Mouse (Mus musculus): Measurements from ENCODE around the gene Dnah1. TPM values are rescaled to one million over a fixed set of nuclear protein-coding genes. Genes with fewer than 3 reads are reported as not detected.
A peak's percentile ranks its signal among the peaks of the same experiment; 100 is the strongest.

The Dnah1 gene
- polyA plus RNA-seq, 1 experiment from 2014 or later = 4.7 TPM

- H3K4me3 ChIP-seq = no peak overlapping the region
- H3K4me2 ChIP-seq (replicated peaks) = no peak overlapping the region
- H3K4me1 ChIP-seq = peaks cover 3% of the 10 kb centered on the region; the same call in 1 of the 2 replicates
- H3K27ac ChIP-seq = no peak overlapping the region
- no peaks in the 10 kb centered on the region for H3K27me3 ChIP-seq (replicated peaks)
- 78% methylated on average over 4 of the region's 4 CpGs for WGBS
- H3K9me3 ChIP-seq = no peaks in the 10 kb centered on the region
- no peak for ATAC-seq (ENCODE audit: low FRiP score, low read depth)
- no peak overlapping the region for H3K9ac ChIP-seq
- H3K36me3 ChIP-seq = no peaks in the 10 kb centered on the region
These were observed 96.7 kb downstream of the Dnah1 start for GRCm38 (mm10) chr14:31226978-31227377.

GRCm38 (mm10) chr14:31217666-31218065 is 106.0 kb downstream of the Dnah1 start, which contains the start of gene Sema3g:
Gene Sema3g, plus strand, starts transcription at chr14:31217860.
- Histone ChIP-seq H3K9ac (no peak within 1 kb of the TSS), H3K4me2 (replicated peaks) (peak within 1 kb of the TSS; percentile 38), H3K36me3 (no peaks in the 10 kb centered on the region), H3K4me3 (no peak within 1 kb of the TSS; the same call in 1 of the 2 replicates), H3K27ac (no peak within 1 kb of the TSS), H3K27me3 (replicated peaks) (no peaks in the 10 kb centered on the region), H3K4me1 (peaks cover 17% of the 10 kb centered on the region), H3K9me3 (no peaks in the 10 kb centered on the region)
- 13% methylated on average over 11 of the region's 11 CpGs for WGBS
- ATAC-seq (ENCODE audit: low FRiP score, low read depth) = peak; percentile 65

- H3K9me3 ChIP-seq = no peaks in the 10 kb centered on the region
- no peak within 1 kb of the TSS for H3K27ac ChIP-seq
- H3K4me3 ChIP-seq = no peak within 1 kb of the TSS; the same call in 1 of the 2 replicates
- ATAC-seq (ENCODE audit: low FRiP score, low read depth) = no peak
- no peak within 1 kb of the TSS for H3K9ac ChIP-seq
- WGBS = 63% methylated on average over 2 of the region's 2 CpGs
- peaks cover 17% of the 10 kb centered on the region for H3K4me1 ChIP-seq
- no peaks in the 10 kb centered on the region for H3K27me3 ChIP-seq (replicated peaks)
- H3K4me2 ChIP-seq (replicated peaks) = peak within 1 kb of the TSS; percentile 38
- no peaks in the 10 kb centered on the region for H3K36me3 ChIP-seq
These were observed 106.8 kb downstream of the Dnah1 start, which contains the start of gene Nisch for GRCm38 (mm10) chr14:31216846-31217245. Gene Nisch, minus strand, starts transcription at chr14:31216946.

- no peaks in the 10 kb centered on the region for H3K36me3 ChIP-seq
- no peak overlapping the region for H3K4me3 ChIP-seq
- 38% methylated on average over 15 of the region's 15 CpGs for WGBS
- H3K4me2 ChIP-seq (replicated peaks) = peak overlapping the region; percentile 22; the same call in 1 of the 2 replicates
- H3K9me3 ChIP-seq = no peaks in the 10 kb centered on the region
- H3K4me1 ChIP-seq = peaks cover 10% of the 10 kb centered on the region
- no peaks in the 10 kb centered on the region for H3K27me3 ChIP-seq (replicated peaks)
- H3K9ac ChIP-seq = no peak overlapping the region
- H3K27ac ChIP-seq = no peak overlapping the region
- peak; percentile 80 for ATAC-seq (ENCODE audit: low FRiP score, low read depth)
These were observed 108.3 kb downstream of the Dnah1 start for GRCm38 (mm10) chr14:31215157-31216002.

- no peaks in the 10 kb centered on the region for H3K9me3 ChIP-seq
- peaks cover 10% of the 10 kb centered on the region for H3K4me1 ChIP-seq
- no peak overlapping the region for H3K4me2 ChIP-seq (replicated peaks)
- no peaks in the 10 kb centered on the region for H3K36me3 ChIP-seq
- H3K27me3 ChIP-seq (replicated peaks) = no peaks in the 10 kb centered on the region
- no peak overlapping the region for H3K27ac ChIP-seq
- H3K9ac ChIP-seq = no peak overlapping the region
- 76% methylated on average over 3 of the region's 3 CpGs for WGBS
- no peak for ATAC-seq (ENCODE audit: low FRiP score, low read depth)
- H3K4me3 ChIP-seq = no peak overlapping the region
These were observed 109.0 kb downstream of the Dnah1 start for GRCm38 (mm10) chr14:31214684-31215083.

DNA sequence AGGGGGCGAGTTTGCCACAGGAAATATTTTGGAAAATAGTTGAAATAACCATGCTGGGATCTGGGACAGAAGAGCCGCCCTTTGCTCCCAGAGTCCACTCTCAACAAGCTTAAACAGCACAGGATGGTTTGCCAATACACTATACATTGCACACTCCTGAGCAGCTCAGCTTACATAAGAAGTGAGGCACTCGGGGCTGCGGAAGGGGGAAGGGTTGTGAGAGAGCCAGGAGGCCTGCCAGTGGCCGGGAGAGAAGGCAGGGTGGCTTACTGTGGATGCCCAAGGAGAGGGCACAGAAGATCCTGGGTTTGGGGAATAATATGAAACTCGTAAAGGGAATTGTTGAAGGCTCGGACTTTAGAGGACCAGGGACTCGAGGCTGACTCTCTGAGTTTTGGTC is 109.8 kb downstream of the Dnah1 start:
- H3K4me2 ChIP-seq (replicated peaks) = no peak overlapping the region

DNA sequence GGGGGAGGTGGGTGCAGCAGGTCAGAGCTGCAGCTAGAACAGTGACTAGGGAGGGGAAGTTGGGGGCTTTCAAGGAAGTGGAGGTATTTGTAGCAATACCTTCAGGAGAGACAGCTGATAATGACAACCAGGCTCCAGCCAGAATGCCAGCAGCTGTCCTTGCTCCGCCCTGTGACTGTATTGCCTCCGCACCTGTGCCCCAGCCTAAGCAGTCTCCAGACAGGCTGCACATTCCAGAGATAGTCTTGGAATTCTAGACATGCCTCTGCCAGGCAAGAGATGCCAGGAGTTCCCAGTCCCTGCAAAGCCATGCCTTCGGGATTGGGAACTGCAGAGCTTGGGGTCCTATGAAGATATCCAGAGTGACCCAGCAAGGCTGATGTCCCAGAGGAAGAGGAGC is 111.2 kb downstream of the Dnah1 start:
- 86% methylated on average over 3 of the region's 3 CpGs for WGBS
- H3K36me3 ChIP-seq = no peaks in the 10 kb centered on the region
- ATAC-seq (ENCODE audit: low FRiP score, low read depth) = no peak
- H3K9me3 ChIP-seq = no peaks in the 10 kb centered on the region
- H3K27ac ChIP-seq = no peak overlapping the region
- H3K4me3 ChIP-seq = no peak overlapping the region
- H3K9ac ChIP-seq = no peak overlapping the region
- H3K27me3 ChIP-seq (replicated peaks) = no peaks in the 10 kb centered on the region
- no peak overlapping the region for H3K4me2 ChIP-seq (replicated peaks)
- H3K4me1 ChIP-seq = peaks cover 4% of the 10 kb centered on the region

More for the DNA sequence above, 109.8 kb downstream of the Dnah1 start:
- ATAC-seq (ENCODE audit: low FRiP score, low read depth) = no peak
- no peak overlapping the region for H3K27ac ChIP-seq
- H3K36me3 ChIP-seq = no peaks in the 10 kb centered on the region
- no peaks in the 10 kb centered on the region for H3K27me3 ChIP-seq (replicated peaks)
- no peak overlapping the region for H3K4me3 ChIP-seq
- no peaks in the 10 kb centered on the region for H3K9me3 ChIP-seq
- H3K4me1 ChIP-seq = peaks cover 10% of the 10 kb centered on the region
- H3K9ac ChIP-seq = no peak overlapping the region
- WGBS = 71% methylated on average over 8 of the region's 8 CpGs

DNA sequence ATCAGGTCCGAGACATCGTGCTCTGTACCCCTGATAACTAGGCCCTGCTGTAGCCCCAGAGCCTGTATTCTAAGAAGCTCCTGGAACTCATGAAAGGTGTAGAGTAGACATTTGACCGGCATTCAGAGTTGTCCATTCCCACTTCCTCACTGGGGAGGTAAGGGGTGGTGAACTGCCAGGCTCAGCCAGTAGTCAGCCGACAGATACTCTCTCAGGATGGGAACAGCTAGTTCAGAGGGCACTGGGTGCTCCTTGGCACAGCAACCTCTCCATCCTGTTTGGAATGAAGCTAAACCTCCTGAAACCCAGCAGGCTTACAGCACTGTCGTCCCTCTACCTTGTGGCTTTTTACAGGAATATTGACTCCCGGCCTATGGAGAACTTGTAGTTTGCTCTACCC is 111.8 kb downstream of the Dnah1 start:
- H3K9me3 ChIP-seq = no peaks in the 10 kb centered on the region
- ATAC-seq (ENCODE audit: low FRiP score, low read depth) = no peak
- H3K9ac ChIP-seq = no peak overlapping the region
- no peak overlapping the region for H3K4me3 ChIP-seq
- no peak overlapping the region for H3K27ac ChIP-seq
- 86% methylated on average over 6 of the region's 6 CpGs for WGBS
- H3K36me3 ChIP-seq = no peaks in the 10 kb centered on the region
- no peak overlapping the region for H3K4me2 ChIP-seq (replicated peaks)
- H3K4me1 ChIP-seq = no peaks in the 10 kb centered on the region
- no peaks in the 10 kb centered on the region for H3K27me3 ChIP-seq (replicated peaks)

Other genes with a start within 250 kb of the Dnah1 start
- 79.5 and 80.5 TPM in 2 replicates for gene Smim4, start 194.9 kb downstream of the Dnah1 start, polyA plus RNA-seq (2016; fragmentation: Nextera tagmentation; extraction: Ambion mirVana)
- 437 and 462 TPM in 2 replicates for gene Nt5dc2, start 192.8 kb downstream of the Dnah1 start, polyA plus RNA-seq (2016; fragmentation: Nextera tagmentation; extraction: Ambion mirVana)
- 26.0 and 27.3 TPM in 2 replicates for gene Stab1, start 155.3 kb downstream of the Dnah1 start, polyA plus RNA-seq (2016; fragmentation: Nextera tagmentation; extraction: Ambion mirVana)
- gene Tnnc1, start 115.6 kb downstream of the Dnah1 start, polyA plus RNA-seq (2016; fragmentation: Nextera tagmentation; extraction: Ambion mirVana) = 44.2 and 62.0 TPM in 2 replicates
- 419 and 436 TPM in 2 replicates for gene Nisch, start 107.0 kb downstream of the Dnah1 start, polyA plus RNA-seq (2016; fragmentation: Nextera tagmentation; extraction: Ambion mirVana)
- gene Sema3g, start 106.0 kb downstream of the Dnah1 start, polyA plus RNA-seq (2016; fragmentation: Nextera tagmentation; extraction: Ambion mirVana) = 1.6 and 1.9 TPM in 2 replicates
- 12.4 and 13.9 TPM in 2 replicates for gene Phf7, start 72.6 kb downstream of the Dnah1 start, polyA plus RNA-seq (2016; fragmentation: Nextera tagmentation; extraction: Ambion mirVana)
- 108 and 121 TPM in 2 replicates for gene Bap1, start 72.4 kb downstream of the Dnah1 start, polyA plus RNA-seq (2016; fragmentation: Nextera tagmentation; extraction: Ambion mirVana)
- gene Capn7, start 12.7 kb upstream of the Dnah1 start, polyA plus RNA-seq (2016; fragmentation: Nextera tagmentation; extraction: Ambion mirVana) = 57.9 and 60.7 TPM in 2 replicates
- gene Sh3bp5, start 112.2 kb upstream of the Dnah1 start, polyA plus RNA-seq (2016; fragmentation: Nextera tagmentation; extraction: Ambion mirVana) = 57.2 TPM in 2 replicates
- 16.7 and 20.5 TPM in 2 replicates for gene Eaf1, start 170.5 kb upstream of the Dnah1 start, polyA plus RNA-seq (2016; fragmentation: Nextera tagmentation; extraction: Ambion mirVana)
- 71.3 and 72.2 TPM in 2 replicates for gene Mettl6, start 171.1 kb upstream of the Dnah1 start, polyA plus RNA-seq (2016; fragmentation: Nextera tagmentation; extraction: Ambion mirVana)

All from neural tube, embryonic 12.5 days (tissue).